Mouse (Mus musculus) bone marrow, adult 2 months (tissue): ENCODE data around the gene Slc16a8. TPM values are rescaled to one million over a fixed set of nuclear protein-coding genes. Genes with fewer than 3 reads are reported as not detected.
A peak's percentile ranks its signal among the peaks of the same experiment; 100 is the strongest.

Source experiments
- H3K27ac ChIP-seq: fragments of 200-500 bp; 2 replicates; pipeline ENCODE4 v1.5.1; 2012; ENCODE audit warnings: low read depth, mild to moderate bottlenecking, control low read depth, inconsistent platforms, low read length; ENCODE audit not compliant: control insufficient read depth, poor library complexity, insufficient read depth
- H3K4me1 ChIP-seq: fragments of 200-500 bp; 2 replicates; pipeline ENCODE4 v1.6.1; 2011; ENCODE audit warnings: low read length; ENCODE audit not compliant: control insufficient read depth, insufficient read depth
- H3K4me3 ChIP-seq: fragments of 200-500 bp; replicated peaks from 2 replicates; pipeline ENCODE3; 2011; ENCODE audit warnings: mild to moderate bottlenecking, low read depth, low read length, control low read depth; ENCODE audit not compliant: control insufficient read depth
- CTCF ChIP-seq: fragments of 200-500 bp; IDR thresholded peaks from 2 replicates; pipeline ENCODE4 v1.5.1; 2011; ENCODE audit warnings: low read length, control low read depth; ENCODE audit not compliant: control insufficient read depth, insufficient read depth
- POLR2A ChIP-seq: fragments of 200-500 bp; IDR thresholded peaks from 2 replicates; pipeline ENCODE4 v1.6.1; 2011; ENCODE audit warnings: low read depth, mild to moderate bottlenecking, control low read depth, low read length, borderline replicate concordance; ENCODE audit not compliant: control insufficient read depth
- WGBS: fragments of 180-500 bp; shearing (Covaris S2); methylation state at CpG from one replicate; pipeline ENCODE4 v1.1.7; 2018; 5-methylcytosine and 5-hydroxymethylcytosine counted together
- polyA plus RNA-seq: library from polyadenylated mRNA; stranded (reverse); fragments of >200 nt; gene quantifications from 2 replicates; pipeline ENCODE4 v1.2.4, GENCODE M21; 2011; ENCODE audit warnings: low replicate concordance; ENCODE audit not compliant: missing spikeins, insufficient read depth, insufficient read length

Gene Slc16a8
- polyA plus RNA-seq, 1 experiment: not detected

DNA sequence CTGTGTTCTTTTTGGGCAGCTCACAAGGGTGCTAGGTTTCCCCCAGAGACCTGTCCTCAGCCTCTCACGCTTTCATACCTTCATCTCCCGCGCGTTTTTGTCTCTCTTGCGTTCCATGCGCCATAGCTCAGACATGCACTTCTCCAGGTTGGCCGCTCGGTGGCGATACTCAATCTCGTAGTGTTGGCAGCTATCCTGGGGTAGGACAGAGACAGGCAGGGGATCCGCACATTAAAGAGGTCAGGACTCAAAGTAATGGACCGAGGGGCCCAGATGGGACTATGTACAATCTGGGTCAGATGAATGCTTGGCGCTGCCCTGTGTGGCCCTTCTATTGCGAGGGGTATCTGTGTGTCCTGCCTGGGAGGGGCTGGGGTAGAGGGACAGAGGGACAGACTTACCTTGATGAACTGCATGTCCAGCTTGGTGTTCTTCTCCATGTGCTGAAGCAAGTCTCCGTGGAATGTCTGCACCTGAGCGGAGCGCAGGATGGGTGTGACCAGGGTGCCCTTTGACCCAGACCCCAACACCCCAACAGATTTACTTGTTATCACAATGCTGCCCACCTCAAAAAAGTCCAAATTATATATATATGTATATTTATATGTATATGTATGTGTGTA, 16.7 kb upstream of the Slc16a8 start:
- Histone ChIP-seq H3K4me1 (peaks cover 4% of the 10 kb centered on the region), H3K4me3 (no peak overlapping the region), H3K27ac (no peak overlapping the region)
- 20% methylated on average over 17 of the region's 17 CpGs for WGBS
- peak; percentile 66; the same call in 1 of the 2 replicates for TF ChIP-seq CTCF
- no peak for TF ChIP-seq POLR2A

DNA sequence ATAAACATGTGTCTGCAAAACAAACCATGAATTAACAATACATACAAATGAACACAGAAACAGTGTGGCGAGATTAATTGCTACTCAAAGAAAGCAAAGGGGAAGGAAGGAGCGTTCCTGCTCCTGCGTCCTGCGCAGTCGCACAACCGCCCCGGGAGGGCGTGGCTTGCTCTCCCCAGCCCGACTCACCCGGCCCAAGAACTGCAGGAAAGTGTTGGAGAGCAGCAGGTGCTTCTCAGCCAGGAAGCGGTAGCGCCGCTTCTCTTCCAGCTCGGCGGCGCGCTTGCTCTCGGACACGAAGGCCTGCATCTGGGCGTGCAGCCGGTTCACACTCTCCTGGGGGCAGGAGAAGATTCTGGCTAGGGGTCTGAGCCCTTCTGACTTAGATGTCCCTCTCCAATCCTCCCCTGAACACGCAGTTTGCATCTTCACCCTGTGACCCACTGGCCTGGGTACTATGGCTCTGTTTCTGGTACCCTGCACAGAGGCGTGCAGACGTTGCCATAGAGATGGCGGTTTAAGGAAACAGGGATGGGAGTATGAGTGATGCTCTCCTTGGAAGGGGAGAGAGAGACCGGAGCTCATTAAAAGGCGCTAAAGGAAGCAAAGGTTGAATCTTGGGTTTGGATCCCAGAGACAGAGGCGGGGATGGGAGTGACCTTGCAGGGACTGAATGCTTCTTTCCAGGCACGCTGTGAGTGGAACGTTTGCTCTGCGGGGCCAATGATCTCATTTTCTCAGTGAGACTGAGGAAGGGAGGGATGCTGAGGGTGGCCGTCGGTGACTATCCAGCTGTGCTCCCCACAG, 16.0 kb upstream of the Slc16a8 start:
- Histone ChIP-seq H3K27ac (no peak overlapping the region), H3K4me3 (peak overlapping the region; percentile 25), H3K4me1 (peaks cover 4% of the 10 kb centered on the region)
- 2% methylated on average over 33 of the region's 33 CpGs for WGBS
- TF ChIP-seq POLR2A: peak; percentile 69; the same call in 1 of the 2 replicates
- no peak for TF ChIP-seq CTCF

DNA sequence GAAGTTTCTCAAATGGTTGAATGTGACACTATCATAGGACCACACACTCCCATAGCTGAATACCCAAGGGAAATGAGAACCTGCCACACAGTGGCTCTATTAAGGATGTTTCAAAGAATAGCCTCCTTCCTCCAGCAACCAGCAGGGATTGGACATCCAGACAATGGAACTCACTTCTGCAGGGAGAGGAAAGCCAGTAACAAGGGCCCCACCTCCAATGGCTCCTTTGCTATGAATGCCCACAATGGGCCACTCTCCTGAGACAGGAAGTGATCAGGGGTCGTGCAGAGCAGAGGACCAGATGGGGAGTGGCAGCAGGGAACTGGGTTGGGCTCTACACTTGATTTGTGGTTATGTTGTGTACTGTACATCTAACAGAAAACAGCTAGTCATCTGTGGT, 14.0 kb upstream of the Slc16a8 start:
- Histone ChIP-seq H3K4me3 (no peak overlapping the region), H3K27ac (no peak overlapping the region), H3K4me1 (peaks cover 4% of the 10 kb centered on the region)
- 6% methylated on average over 1 of the region's 1 CpGs for WGBS
- TF ChIP-seq CTCF (no peak), POLR2A (no peak)

DNA sequence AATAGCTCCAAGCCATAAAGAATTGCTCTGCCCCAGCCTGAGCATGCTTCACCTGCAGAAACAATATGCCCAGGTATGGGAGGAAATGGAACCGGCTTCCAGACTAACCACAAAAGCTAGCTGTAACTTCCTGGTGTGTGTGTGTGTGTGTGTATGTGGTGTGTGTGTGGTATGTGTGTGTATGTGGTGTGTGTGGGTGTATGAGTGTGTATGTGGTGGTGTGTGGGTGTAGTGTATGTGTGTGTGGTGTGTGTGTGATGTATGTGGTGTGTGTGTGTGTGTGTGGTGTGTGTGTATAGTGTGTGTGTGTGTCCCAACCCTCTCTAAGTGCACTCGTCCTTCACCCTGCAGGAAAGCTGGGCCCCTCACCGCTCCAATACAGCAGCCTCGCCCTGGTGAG, 10.8 kb upstream of the Slc16a8 start:
- TF ChIP-seq CTCF: no peak
- no peak for TF ChIP-seq POLR2A

DNA sequence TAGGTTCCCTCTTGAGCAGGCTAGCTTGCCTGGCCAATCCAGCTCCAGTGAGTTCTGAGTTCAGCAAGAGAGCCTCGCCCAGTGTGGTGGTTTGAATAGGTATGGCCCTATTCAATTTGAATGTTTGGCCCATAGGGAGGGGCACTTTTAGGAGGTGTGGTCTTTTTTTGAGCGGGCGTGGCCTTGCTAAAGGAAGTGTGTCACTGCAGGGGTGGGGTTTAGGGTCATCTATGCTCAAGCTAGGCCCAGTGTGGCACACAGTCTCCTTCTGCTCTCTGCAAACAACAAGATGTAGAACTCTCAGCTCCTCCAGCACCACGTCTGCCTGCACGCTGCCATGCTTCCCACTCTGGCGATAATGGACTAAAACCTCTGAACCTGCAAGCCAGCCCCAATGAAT, 9.2 kb upstream of the Slc16a8 start:
- Histone ChIP-seq H3K4me1 (no peaks in the 10 kb centered on the region; the same call in 1 of the 2 replicates), H3K27ac (no peak overlapping the region)
- TF ChIP-seq CTCF (no peak), POLR2A (no peak)

More for the DNA sequence above, 10.8 kb upstream of the Slc16a8 start:
- no peaks in the 10 kb centered on the region; the same call in 1 of the 2 replicates for H3K4me1 ChIP-seq
- no peak overlapping the region for H3K4me3 ChIP-seq
- H3K27ac ChIP-seq: no peak overlapping the region
- 40% methylated on average over 4 of the region's 4 CpGs for WGBS

DNA sequence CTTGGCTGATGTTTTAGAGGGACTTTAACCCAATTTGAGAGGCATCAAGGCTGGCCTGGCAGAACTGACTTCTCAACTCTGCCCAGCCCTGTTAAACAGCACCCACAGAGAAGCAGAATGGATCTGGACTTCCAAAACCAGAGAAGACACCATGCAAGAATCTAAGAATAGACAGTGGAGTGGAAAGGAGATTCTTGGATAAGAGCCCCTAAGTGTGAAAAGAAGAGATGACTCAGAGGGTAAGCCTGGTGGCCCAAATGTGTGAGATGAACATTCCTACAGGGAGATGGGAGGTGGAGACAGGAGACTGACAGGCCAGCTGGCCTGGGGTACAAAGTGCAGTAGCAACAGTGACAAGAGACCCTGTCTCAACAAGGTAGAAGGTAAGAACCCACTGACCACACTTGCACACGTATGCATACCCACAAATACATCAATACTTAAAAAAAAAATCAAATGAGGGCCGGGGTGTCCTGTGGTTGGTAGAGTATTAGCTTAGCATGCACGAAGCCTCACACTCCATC, 8.3 kb upstream of the Slc16a8 start:
- Histone ChIP-seq H3K4me1 (no peaks in the 10 kb centered on the region; the same call in 1 of the 2 replicates), H3K4me3 (no peak overlapping the region), H3K27ac (no peak overlapping the region)
- no peak for TF ChIP-seq POLR2A
- TF ChIP-seq CTCF: no peak
- 77% methylated on average over 3 of the region's 3 CpGs for WGBS

More for the DNA sequence above, 9.2 kb upstream of the Slc16a8 start:
- H3K4me3 ChIP-seq: no peak overlapping the region
- WGBS: 88% methylated on average over 6 of the region's 6 CpGs

DNA sequence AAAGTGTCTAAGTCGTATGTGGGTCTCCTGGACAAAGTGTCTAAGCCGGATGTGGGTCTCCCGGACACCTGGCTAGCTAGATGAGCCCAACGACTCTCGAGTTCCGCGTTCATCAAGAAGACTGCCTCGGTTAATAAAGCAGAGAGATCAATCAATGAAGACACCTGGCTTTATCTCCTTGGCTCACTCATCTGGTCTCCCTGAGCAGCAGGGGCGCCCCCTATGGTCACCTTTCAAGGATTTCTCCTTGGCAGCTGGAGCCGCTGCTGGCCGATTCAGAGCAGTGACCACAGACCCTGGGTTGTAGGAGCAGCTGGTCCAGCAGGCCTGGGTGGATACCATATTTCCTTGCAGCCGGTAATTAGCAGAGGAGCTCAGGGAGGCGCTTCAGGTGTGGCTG, 7.8 kb upstream of the Slc16a8 start:
- Histone ChIP-seq H3K4me1 (no peaks in the 10 kb centered on the region; the same call in 1 of the 2 replicates), H3K4me3 (no peak overlapping the region), H3K27ac (no peak overlapping the region; the same call in 1 of the 2 replicates)
- 26% methylated on average over 13 of the region's 13 CpGs for WGBS
- TF ChIP-seq CTCF (0 out of 2 replicates have a peak, but pooled peaks have one; percentile 3), POLR2A (no peak)

DNA sequence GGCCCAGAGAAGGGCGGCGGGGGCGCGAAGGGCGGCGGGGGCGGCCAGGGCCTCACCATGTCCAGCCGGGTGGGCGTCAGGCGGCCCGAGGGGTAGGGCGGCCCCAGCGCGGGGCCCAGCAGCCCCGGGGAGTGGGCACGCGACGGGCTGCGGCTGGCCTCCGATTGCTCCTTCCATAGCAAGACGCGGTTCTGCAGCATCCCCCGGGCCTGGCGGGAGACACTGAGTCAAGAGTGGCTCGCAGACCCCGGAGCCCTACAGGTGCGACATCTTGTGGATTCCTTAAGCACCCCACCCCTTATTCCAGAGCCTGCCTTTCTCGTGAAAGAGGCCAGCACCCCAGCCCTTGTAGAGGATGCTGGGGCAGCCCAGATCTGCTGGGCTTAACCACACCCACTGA, 7.2 kb upstream of the Slc16a8 start:
- no peak for TF ChIP-seq CTCF
- H3K4me1 ChIP-seq: no peaks in the 10 kb centered on the region; the same call in 1 of the 2 replicates
- H3K27ac ChIP-seq: no peak overlapping the region
- 2% methylated on average over 27 of the region's 28 CpGs for WGBS
- H3K4me3 ChIP-seq: no peak overlapping the region
